Mouse (Mus musculus) adrenal gland (tissue): ENCODE data around the gene Nup54.

Experiments used
- intact Hi-C: fragments of 180-260 bp; cut with DNase I; formaldehyde crosslinking; loops from one replicate; pipeline ENCODE4 v1.15.1; 2025
- microRNA-seq, 2 experiments: library from miRNA; unstranded; fragments of <30 nt; microRNA quantifications; one replicate each; pipeline ENCODE4; 2019

Gene Nup54

DNA sequence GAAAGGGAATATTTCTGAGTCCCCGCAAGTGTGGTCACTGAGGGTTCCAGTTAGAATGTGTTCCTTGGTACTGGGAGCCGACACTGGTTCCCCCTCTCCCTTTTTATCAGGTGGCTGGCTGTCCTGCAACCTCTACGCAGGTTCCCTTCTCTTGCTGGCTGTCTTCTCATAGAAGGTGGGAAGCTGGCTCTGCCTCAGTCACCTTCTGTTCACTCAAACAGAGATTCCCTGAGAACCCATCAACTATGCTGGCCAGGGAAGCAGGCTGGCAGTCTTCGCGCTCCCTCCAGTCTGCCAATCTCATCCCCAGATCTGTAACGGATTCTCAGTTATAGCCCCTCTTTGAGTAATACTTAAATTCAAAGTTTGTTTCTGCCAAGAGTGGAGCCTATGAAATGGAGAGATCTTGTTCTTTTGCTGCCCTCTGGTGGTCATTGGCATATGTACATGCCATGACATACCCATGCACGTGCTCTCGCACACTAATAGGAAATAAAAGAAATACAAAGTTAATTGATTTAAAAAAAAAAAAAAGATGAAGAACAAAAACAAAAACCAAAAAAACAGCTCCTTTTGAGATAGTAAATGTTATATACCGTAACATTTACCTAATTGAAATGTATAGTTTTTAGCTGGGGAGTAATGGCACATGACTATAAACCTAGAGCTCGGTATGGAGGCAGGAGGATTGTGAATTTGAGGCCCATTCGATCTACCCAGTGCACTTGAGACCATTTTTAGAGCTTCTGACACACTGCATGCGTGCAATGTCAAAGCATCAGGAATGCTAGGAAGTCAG, 53.3 kb downstream of the Nup54 start:
- intact Hi-C loops, result loop anchor here (1.0 kb wide), 1 partner anchor 69 kb away; no protein-coding TSS in a partner anchor

DNA sequence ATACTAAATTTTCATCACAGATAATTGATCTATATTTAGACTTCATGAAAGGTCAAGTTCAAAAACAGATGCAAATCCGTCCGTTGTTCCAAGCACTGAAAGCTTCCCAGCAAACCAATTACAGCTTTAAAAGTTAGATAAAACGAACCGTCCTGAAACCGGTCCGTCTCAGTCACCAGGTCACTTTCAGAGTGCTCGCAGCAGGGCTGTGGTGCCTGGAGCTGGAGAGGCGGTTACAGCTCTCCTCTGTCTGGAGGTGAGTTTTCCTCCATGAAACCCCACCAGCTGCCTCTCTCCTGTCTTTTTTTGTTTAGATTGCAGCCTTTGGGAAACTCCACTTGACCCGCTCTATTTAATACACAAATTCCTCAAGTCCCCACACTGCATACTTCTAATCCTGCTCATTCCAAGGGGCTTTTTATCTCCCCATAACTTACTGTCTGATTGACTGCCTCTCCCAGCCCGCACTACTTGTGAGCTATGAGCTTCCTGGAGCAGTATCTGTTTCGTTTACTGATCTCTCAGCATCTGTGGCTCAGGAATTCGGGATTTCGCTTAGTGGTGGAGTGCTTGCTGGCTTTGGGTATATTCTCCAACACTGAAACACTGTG, 58.1 kb downstream of the Nup54 start:
- intact Hi-C loops, result no loop called here

DNA sequence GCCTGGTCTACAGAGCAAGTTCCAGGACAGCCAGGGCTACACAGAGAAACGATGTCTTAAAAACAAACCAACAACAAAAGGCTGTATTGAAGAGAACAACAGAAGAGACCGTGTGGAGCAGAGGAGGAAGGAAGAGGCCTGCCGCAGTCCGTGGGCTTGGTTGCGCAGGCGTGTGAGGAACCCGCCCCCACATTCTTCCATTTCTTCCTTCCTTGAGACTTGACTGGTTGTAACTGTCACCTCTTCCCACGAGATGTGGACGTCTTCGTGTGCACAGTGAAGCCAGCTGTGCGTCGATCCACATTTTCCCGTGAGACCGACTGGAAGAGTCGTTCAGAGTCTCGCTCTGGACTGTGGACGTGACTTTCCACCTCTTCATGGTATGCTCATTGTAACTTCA, 59.7 kb downstream of the Nup54 start:
- intact Hi-C loops, result no loop called here

DNA sequence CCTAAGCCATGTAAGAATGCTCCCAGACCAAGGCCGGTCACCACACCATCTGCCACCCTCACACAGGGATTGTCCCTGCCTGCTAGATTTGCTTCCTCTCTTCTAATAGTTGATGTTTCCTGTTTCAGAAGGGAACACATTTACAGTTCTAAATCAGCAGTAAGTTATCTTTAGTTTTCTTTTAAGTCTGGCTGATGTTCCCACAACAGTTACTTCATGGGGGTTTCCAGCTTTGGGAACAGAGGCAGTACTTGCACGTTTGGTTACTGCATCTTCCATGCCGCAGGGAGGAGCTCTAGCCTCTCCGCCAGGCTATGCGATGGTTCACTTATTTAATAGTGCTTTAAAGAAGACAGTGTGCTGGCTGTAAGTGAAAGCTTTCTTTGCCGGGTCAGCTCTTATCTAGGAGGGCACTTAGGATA, 60.3 kb downstream of the Nup54 start:
- intact Hi-C loops, result no loop called here

DNA sequence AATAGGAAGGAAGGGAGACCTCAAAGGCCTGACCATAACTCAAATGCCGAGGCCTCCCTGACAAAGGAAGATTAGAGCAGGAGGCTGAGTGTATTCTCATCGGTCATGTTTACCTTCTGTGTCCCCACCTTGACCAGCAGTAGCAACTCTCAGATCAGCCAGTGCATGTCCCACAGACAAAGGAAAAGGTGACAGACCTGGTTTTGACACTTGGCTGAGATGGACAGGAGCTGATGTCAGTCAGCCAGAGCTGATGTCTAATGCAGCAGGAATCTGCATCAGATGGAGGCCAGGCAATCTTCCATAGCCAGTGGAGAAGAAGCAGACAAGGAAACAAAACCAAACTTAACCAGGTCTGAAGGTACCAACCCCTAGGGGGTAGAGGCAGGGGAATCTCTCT, 62.4 kb downstream of the Nup54 start:
- intact Hi-C loops, result no loop called here

DNA sequence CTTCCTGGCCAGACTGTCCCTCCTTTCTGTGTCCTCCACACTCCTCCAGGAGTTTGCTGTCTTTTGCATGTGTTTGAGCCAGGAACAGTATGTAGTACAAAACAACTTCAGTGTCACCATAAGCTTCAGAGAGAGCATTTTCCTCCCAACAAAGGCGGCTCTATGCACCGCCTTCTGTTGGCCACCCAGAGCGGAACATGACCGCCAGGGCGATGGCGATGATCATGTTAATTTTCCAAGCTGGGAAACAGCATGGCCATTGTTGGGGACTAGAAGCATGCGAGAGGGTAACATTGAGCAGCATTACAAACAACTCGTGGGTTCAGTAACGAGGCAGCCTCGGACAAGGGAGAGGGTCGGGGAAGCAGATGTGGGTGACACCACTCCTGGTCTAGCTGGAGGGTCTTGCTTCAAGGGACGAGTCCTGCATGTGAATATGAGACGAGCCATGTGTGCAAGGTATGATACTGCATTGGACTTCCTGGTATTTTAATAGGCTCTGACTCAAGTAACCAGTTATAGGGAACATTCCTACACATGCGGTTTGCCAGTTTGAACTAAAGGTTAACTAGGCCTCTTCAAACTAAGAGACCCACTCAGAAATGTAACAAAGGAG, 63.5 kb downstream of the Nup54 start:
- intact Hi-C loops, result no loop called here

DNA sequence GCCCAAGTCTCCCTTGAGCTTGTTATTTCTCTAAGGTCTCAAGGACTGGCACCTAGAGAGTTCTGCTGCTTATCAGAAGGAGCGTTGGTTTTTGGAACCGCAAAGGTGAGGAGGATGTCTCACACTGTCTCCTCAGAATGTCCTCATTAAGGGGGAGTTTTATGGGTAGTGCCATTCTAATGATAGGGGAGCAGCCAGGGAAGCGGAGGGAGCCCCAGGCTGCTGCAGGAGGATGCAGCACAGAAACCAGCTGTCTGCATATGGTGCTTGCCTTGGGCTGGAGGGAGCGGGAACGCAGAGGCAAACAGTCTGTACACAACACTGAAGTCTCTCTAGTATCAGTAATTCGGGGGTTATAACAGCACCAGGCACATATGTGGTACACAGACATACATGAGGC, 64.1 kb downstream of the Nup54 start:
- intact Hi-C loops, result no loop called here

DNA sequence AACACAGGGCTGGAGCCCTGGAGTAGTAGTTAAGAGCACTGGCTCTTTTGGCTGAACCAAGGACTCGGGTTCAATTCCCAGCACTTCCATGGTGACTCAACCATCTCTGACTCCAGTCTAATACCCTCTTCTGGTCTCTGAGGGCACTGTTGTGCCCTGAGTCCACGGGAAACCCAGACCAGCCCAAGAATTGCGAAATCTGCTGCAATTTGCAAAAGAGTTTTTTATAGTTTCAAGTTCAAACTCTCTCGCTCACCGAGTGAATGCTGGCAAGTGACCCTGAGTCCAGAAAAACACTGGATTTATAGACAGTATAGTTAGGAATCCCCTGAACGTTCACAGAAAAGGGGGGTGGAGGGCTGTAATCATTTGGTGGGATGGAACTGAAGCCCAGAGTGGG, 64.6 kb downstream of the Nup54 start:
- intact Hi-C loops, result no loop called here

DNA sequence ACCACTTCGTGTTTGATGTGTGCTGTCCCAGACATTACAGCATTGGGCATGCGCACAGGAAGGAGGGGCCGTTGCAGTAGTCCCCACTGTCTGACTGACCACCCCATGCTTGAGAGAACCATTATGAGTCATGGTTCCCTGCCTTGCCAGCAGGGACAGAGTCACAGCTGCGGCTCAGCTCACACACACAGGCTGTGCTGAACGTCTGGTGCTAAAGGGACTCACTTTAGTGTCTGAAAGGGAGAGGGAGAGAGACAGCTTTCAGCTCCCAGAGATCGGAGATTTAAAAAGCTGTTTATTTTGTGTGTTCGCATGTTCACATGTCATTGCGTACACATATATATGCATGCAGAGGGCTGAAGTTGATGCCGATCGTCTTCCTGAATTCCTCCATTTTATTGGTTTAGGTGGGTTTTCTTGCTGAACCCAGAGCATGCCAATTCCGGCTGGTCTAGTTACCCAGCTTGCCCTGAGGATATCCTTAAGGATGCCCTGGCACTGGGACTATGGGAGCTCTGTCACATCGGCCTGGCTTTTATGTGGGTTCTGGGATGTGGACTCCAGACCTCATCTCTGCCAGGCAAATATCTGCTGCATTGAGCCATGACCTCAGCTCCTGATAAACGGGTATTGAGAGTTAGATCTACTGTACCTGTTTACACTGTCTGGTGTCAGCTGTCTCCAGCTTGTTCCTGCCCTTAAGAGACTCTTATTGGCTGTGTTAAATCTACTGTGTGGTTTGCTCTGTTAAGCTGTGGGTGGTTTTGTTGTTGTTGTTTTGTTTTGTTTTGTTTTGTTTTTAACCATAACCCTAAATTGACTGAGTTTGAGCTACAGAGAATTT, 65.6 kb downstream of the Nup54 start:
- intact Hi-C loops, result no loop called here

DNA sequence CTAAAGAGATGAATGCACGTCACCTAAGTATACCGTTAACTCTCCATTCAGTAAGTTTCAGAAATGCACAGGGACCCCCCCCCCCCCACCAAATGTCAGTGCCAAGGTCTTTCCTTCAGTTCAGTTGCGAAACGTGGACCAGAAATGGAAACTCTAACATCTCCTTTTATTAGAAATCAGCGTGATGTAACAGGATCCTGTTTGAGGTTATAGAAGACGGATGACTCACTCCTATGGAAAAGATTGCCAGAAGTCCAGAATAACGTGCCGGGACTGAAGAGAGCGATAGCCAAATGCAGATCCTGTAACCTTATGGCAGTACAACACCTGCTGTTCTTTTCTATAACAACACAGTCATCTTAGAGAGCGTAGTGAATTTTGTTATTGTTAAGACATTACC, 66.6 kb downstream of the Nup54 start:
- intact Hi-C loops, result no loop called here

DNA sequence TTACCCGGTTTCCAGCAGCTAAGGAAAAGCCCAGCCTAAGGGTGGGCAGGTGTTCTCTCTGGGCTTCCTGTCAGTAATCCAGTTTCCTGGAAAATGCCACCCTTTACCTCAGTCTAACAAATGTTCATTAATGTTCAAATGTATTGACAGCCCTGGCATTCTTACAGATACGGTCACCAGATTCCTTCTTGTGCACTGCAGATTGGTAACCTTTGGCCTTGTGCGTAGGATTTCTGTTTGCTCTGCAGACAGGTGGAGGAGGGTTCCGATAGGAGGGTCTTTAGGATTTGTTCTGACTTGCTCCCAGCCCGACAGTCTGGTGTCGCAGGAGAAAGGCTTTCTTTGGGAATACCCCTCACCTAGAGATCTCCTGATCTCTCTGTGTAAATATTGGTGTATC, 68.5 kb downstream of the Nup54 start:
- intact Hi-C loops, result no loop called here

Small RNA genes lying within 50 kb of the gene (microRNA-seq; reads per million reads assigned to microRNA genes)
- 0 reads per million in 2 experiments for gene Mir6415
